Mouse (Mus musculus) midbrain, embryonic 11.5 days (tissue): ENCODE data around the gene Commd3. TPM values are rescaled to one million over a fixed set of nuclear protein-coding genes. Genes with fewer than 3 reads are reported as not detected.

Experiments
- ATAC-seq: fragments of 200-750 bp; cut with Nextera tagmentation; 2 replicates; pipeline ENCODE4 v1.8.0; 2017; ENCODE audit warnings: moderate TSS enrichment, moderate library complexity; ENCODE audit not compliant: low FRiP score
- DNase-seq: peaks from one replicate; pipeline ENCODE4 v3.0.0; 2015; ENCODE audit warnings: low spot score; ENCODE audit errors: missing footprints
- H3K27ac ChIP-seq: fragments of 300-500 bp; sonication (generic); 2 replicates; pipeline ENCODE4 v1.5.1; 2014; ENCODE audit warnings: low read depth, low read length
- H3K27me3 ChIP-seq: fragments of 300-500 bp; sonication (generic); 2 replicates; pipeline ENCODE4 v1.6.1; 2014; ENCODE audit warnings: mild to moderate bottlenecking, low read length, moderate library complexity, mixed read lengths; ENCODE audit not compliant: control insufficient read depth, insufficient read depth
- H3K36me3 ChIP-seq: fragments of 300-500 bp; sonication (generic); 2 replicates; pipeline ENCODE4 v1.6.1; 2014; ENCODE audit warnings: mild to moderate bottlenecking, low read length, moderate library complexity, mixed read lengths; ENCODE audit not compliant: control insufficient read depth, insufficient read depth
- H3K4me1 ChIP-seq: fragments of 300-500 bp; sonication (generic); 2 replicates; pipeline ENCODE4 v1.6.1; 2014; ENCODE audit warnings: low read length; ENCODE audit not compliant: control insufficient read depth, insufficient read depth
- H3K4me2 ChIP-seq: fragments of 300-500 bp; sonication (generic); 2 replicates; pipeline ENCODE4 v1.6.1; 2014; ENCODE audit warnings: mild to moderate bottlenecking, moderate library complexity
- H3K4me3 ChIP-seq: fragments of 300-500 bp; sonication (generic); 2 replicates; pipeline ENCODE4 v1.5.1; 2014; ENCODE audit warnings: low read depth, low read length
- H3K9ac ChIP-seq: fragments of 300-500 bp; sonication (generic); 2 replicates; pipeline ENCODE4 v1.6.1; 2014; ENCODE audit warnings: low read length
- H3K9me3 ChIP-seq: fragments of 300-500 bp; sonication (generic); 2 replicates; pipeline ENCODE4 v1.6.1; 2016; ENCODE audit warnings: low read length; ENCODE audit not compliant: control insufficient read depth
- WGBS: fragments of 180-500 bp; shearing (Covaris S2); extraction: QIAGEN DNeasy Blood & Tissue Kit; methylation state at CpG from one replicate; pipeline ENCODE4 v1.1.7; 2014; 5-methylcytosine and 5-hydroxymethylcytosine counted together
- polyA plus RNA-seq: library from polyadenylated mRNA; unstranded; fragments of >200 nt; fragmentation: Nextera tagmentation; extraction: Ambion mirVana; gene quantifications from 2 replicates; pipeline ENCODE4 v1.2.1, GENCODE M21; 2014

The Commd3 gene
- polyA plus RNA-seq, 1 experiment from 2014 or later: 119 TPM

- Histone ChIP-seq H3K36me3 (no peaks in the 10 kb centered on the region), H3K4me2 (no peak overlapping the region), H3K4me3 (no peak overlapping the region), H3K9me3 (no peaks in the 10 kb centered on the region), H3K27me3 (peaks cover 25% of the 10 kb centered on the region), H3K27ac (no peak overlapping the region), H3K9ac (no peak overlapping the region), H3K4me1 (peaks cover 21% of the 10 kb centered on the region)
- WGBS: 11% methylated on average over 4 of the region's 4 CpGs
- DNase-seq (peak; percentile 82), ATAC-seq (no peak)
Measured at GRCm38 (mm10) chr2:18673766-18674165, 1.6 kb downstream of the Commd3 start.

GRCm38 (mm10) chr2:18674193-18674902, 2.2 kb downstream of the Commd3 start:
- H3K27ac ChIP-seq: no peak overlapping the region
- H3K4me3 ChIP-seq: no peak overlapping the region
- no peaks in the 10 kb centered on the region for H3K36me3 ChIP-seq
- peak; percentile 90 for DNase-seq
- ATAC-seq: no peak
- H3K9me3 ChIP-seq: no peaks in the 10 kb centered on the region
- peaks cover 24% of the 10 kb centered on the region for H3K4me1 ChIP-seq
- no peak overlapping the region for H3K9ac ChIP-seq
- H3K4me2 ChIP-seq: no peak overlapping the region
- H3K27me3 ChIP-seq: peaks cover 29% of the 10 kb centered on the region
- 13% methylated on average over 4 of the region's 4 CpGs for WGBS

- H3K4me3 ChIP-seq: peak overlapping the region; percentile 86
- ATAC-seq (no peak), DNase-seq (peak; percentile 94)
- H3K27me3 ChIP-seq: peaks cover 38% of the 10 kb centered on the region
- peaks cover 32% of the 10 kb centered on the region for H3K4me1 ChIP-seq
- 1% methylated on average over 40 of the region's 42 CpGs for WGBS
- no peaks in the 10 kb centered on the region for H3K36me3 ChIP-seq
- peak overlapping the region; percentile 96 for H3K9ac ChIP-seq
- H3K9me3 ChIP-seq: no peaks in the 10 kb centered on the region
- H3K27ac ChIP-seq: no peak overlapping the region
- H3K4me2 ChIP-seq: peak overlapping the region; percentile 88
Measured at GRCm38 (mm10) chr2:18675681-18676456, 3.7 kb downstream of the Commd3 start.

- Histone ChIP-seq H3K4me3 (peak overlapping the region; percentile 86), H3K9ac (peak overlapping the region; percentile 96), H3K27ac (peak overlapping the region; percentile 94), H3K27me3 (peaks cover 44% of the 10 kb centered on the region), H3K9me3 (no peaks in the 10 kb centered on the region), H3K4me1 (peaks cover 38% of the 10 kb centered on the region), H3K36me3 (no peaks in the 10 kb centered on the region), H3K4me2 (peak overlapping the region; percentile 88)
- peak; percentile 92 for ATAC-seq
- WGBS: under 1% methylated on average over 27 of the region's 64 CpGs
- peak; percentile 96 for DNase-seq
Measured at GRCm38 (mm10) chr2:18676457-18676935, 4.3 kb downstream of the Commd3 start.

GRCm38 (mm10) chr2:18676936-18677491, 4.8 kb downstream of the Commd3 start, which contains the start of gene Bmi1:
Gene Bmi1 (plus strand): TSS chr2:18677018.
- H3K4me1 ChIP-seq: peaks cover 38% of the 10 kb centered on the region
- DNase-seq: peak; percentile 96
- H3K27me3 ChIP-seq: peaks cover 48% of the 10 kb centered on the region

GRCm38 (mm10) chr2:18677631-18678471, 5.7 kb downstream of the Commd3 start:
- peak overlapping the region; percentile 86 for H3K4me3 ChIP-seq
- no peak overlapping the region for H3K27ac ChIP-seq
- under 1% methylated on average over 52 of the region's 55 CpGs for WGBS
- peak overlapping the region; percentile 88 for H3K4me2 ChIP-seq
- peak; percentile 98 for DNase-seq
- no peaks in the 10 kb centered on the region for H3K9me3 ChIP-seq
- peak overlapping the region; percentile 96 for H3K9ac ChIP-seq
- peaks cover 56% of the 10 kb centered on the region for H3K27me3 ChIP-seq
- H3K4me1 ChIP-seq: peaks cover 36% of the 10 kb centered on the region
- no peaks in the 10 kb centered on the region for H3K36me3 ChIP-seq
- peak; percentile 6; the same call in 1 of the 2 replicates for ATAC-seq

More at GRCm38 (mm10) chr2:18676936-18677491, 4.8 kb downstream of the Commd3 start, which contains the start of gene Bmi1:
- WGBS: under 1% methylated on average over 57 of the region's 77 CpGs
- H3K27ac ChIP-seq: peak within 1 kb of the TSS; percentile 94
- H3K4me3 ChIP-seq: peak within 1 kb of the TSS; percentile 86
- H3K9ac ChIP-seq: peak within 1 kb of the TSS; percentile 96
- peak within 1 kb of the TSS; percentile 88 for H3K4me2 ChIP-seq
- H3K9me3 ChIP-seq: no peaks in the 10 kb centered on the region
- peak; percentile 73 for ATAC-seq
- H3K36me3 ChIP-seq: no peaks in the 10 kb centered on the region

- Histone ChIP-seq H3K4me1 (peaks cover 26% of the 10 kb centered on the region), H3K9ac (no peak overlapping the region), H3K9me3 (no peaks in the 10 kb centered on the region), H3K4me2 (no peak overlapping the region), H3K4me3 (no peak overlapping the region), H3K36me3 (0 out of 2 replicates have a peak, but pooled peaks cover 3% of the 10 kb centered on the region), H3K27ac (no peak overlapping the region), H3K27me3 (peaks cover 63% of the 10 kb centered on the region)
- DNase-seq: peak; percentile 91
- WGBS: 8% methylated on average over 2 of the region's 2 CpGs
- ATAC-seq: no peak
Measured at GRCm38 (mm10) chr2:18679701-18680100, 7.5 kb downstream of the Commd3 start.

GRCm38 (mm10) chr2:18680501-18680900, 8.3 kb downstream of the Commd3 start:
- peak overlapping the region; percentile 32 for H3K4me3 ChIP-seq
- under 1% methylated on average over 4 of the region's 4 CpGs for WGBS
- H3K27me3 ChIP-seq: peaks cover 59% of the 10 kb centered on the region
- DNase-seq: peak; percentile 93
- H3K9me3 ChIP-seq: no peaks in the 10 kb centered on the region
- H3K9ac ChIP-seq: no peak overlapping the region
- H3K4me1 ChIP-seq: peaks cover 26% of the 10 kb centered on the region
- 0 out of 2 replicates have a peak, but pooled peaks cover 3% of the 10 kb centered on the region for H3K36me3 ChIP-seq
- no peak overlapping the region for H3K27ac ChIP-seq
- no peak for ATAC-seq
- peak overlapping the region; percentile 60 for H3K4me2 ChIP-seq
